Mouse (Mus musculus) heart, embryonic 16.5 days (tissue): ENCODE measurements at regions not wholly inside any gene's neighbourhood (a gene's known extent, or its start where the extent isn't known, plus 50 kb on each side); places are given as distances from the start of the nearest gene placed in this dataset.

Experiments used
- ATAC-seq: fragments of 200-750 bp; cut with Nextera tagmentation; replicated peaks from 2 replicates; pipeline ENCODE4 v1.8.0; 2017; ENCODE audit warnings: moderate number of reproducible peaks; ENCODE audit not compliant: insufficient read depth, low FRiP score; ENCODE audit errors: extremely low read depth
- H3K27ac ChIP-seq: fragments of 300-500 bp; sonication (generic); 2 replicates; pipeline ENCODE4 v1.5.1; 2014; ENCODE audit warnings: mild to moderate bottlenecking, low read length, control low read depth, moderate library complexity
- H3K27me3 ChIP-seq: fragments of 300-500 bp; sonication (generic); 2 replicates; pipeline ENCODE4 v1.6.1; 2014; ENCODE audit warnings: low read length, mixed read lengths; ENCODE audit not compliant: control insufficient read depth, insufficient read depth
- H3K36me3 ChIP-seq: fragments of 300-500 bp; sonication (generic); 2 replicates; pipeline ENCODE4 v1.6.1; 2014; ENCODE audit not compliant: control insufficient read depth, insufficient read depth
- H3K4me1 ChIP-seq: fragments of 300-500 bp; sonication (generic); 2 replicates; pipeline ENCODE4 v1.6.1; 2014; ENCODE audit warnings: low read length, mixed read lengths; ENCODE audit not compliant: control insufficient read depth, insufficient read depth
- H3K4me2 ChIP-seq: fragments of 300-500 bp; sonication (generic); 2 replicates; pipeline ENCODE4 v1.6.1; 2014; ENCODE audit warnings: low read depth, mild to moderate bottlenecking, control low read depth, low read length
- H3K4me3 ChIP-seq: fragments of 300-500 bp; sonication (generic); 2 replicates; pipeline ENCODE4 v1.5.1; 2014; ENCODE audit warnings: mild to moderate bottlenecking, control low read depth, low read length
- H3K9ac ChIP-seq: fragments of 300-500 bp; sonication (generic); 2 replicates; pipeline ENCODE4 v1.6.1; 2014; ENCODE audit warnings: low read length, control low read depth
- H3K9me3 ChIP-seq: fragments of 300-500 bp; sonication (generic); replicated peaks from 2 replicates; pipeline ENCODE4 v1.6.1; 2016; ENCODE audit warnings: low read length; ENCODE audit not compliant: control insufficient read depth
- WGBS: fragments of 180-500 bp; shearing (Covaris S2); extraction: QIAGEN DNeasy Blood & Tissue Kit; methylation state at CpG from one replicate; pipeline ENCODE4 v1.1.7; 2014; 5-methylcytosine and 5-hydroxymethylcytosine counted together

- ATAC-seq: no peak
These were observed 290.2 kb upstream of the C030005K15Rik start for GRCm38 (mm10) chr10:98016596-98017304.

DNA sequence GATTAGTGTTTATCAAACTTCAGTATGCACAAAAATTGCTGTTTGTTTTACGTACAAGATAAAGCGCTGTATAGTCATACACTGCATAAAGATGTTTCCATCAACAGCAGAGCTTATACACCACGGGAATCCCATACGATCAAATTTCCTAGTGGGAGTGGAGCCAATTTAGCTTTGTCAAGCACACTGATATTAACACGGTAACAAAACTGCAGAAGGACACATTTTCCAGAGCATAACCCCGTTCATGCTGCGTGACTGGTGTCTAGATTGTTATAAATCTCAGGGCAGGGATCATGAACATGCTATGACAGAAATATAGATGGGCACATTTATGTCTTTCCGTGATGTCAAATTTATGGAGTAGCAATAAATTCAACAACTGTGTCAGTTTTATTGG is 302.6 kb upstream of the C030005K15Rik start:
- Histone ChIP-seq H3K9ac (no peak overlapping the region), H3K4me2 (no peak overlapping the region), H3K4me3 (no peak overlapping the region), H3K27me3 (no peaks in the 10 kb centered on the region), H3K9me3 (no peaks in the 10 kb centered on the region), H3K27ac (no peak overlapping the region), H3K4me1 (no peaks in the 10 kb centered on the region), H3K36me3 (no peaks in the 10 kb centered on the region)
- ATAC-seq: no peak
- WGBS: 71% methylated on average over 8 of the region's 8 CpGs

More at GRCm38 (mm10) chr10:98016596-98017304, 290.2 kb upstream of the C030005K15Rik start:
- Histone ChIP-seq H3K9me3 (no peaks in the 10 kb centered on the region), H3K36me3 (no peaks in the 10 kb centered on the region), H3K27ac (no peak overlapping the region), H3K4me2 (no peak overlapping the region), H3K4me1 (no peaks in the 10 kb centered on the region), H3K4me3 (no peak overlapping the region), H3K27me3 (no peaks in the 10 kb centered on the region), H3K9ac (no peak overlapping the region)
- WGBS: 71% methylated on average over 2 of the region's 2 CpGs

DNA sequence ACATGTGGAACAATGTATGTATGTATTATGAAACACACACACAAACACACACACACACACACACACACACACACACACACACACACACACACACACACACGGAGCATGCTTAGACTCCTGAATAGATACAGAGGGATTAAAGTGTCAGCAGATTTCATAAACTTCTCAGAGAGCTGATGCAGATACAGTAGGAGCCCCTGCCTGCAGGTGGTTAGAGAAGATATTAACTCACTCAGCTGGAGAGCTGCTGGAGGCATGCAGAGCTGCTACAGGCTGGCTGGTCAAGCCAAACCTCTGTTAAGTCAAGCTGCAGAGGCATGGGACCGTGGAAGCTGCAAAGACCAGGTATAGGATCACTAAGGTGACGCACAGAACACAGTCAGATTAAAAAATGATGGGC is 303.1 kb upstream of the C030005K15Rik start:
- Histone ChIP-seq H3K9ac (no peak overlapping the region), H3K4me1 (no peaks in the 10 kb centered on the region), H3K9me3 (no peaks in the 10 kb centered on the region), H3K27me3 (no peaks in the 10 kb centered on the region), H3K4me2 (no peak overlapping the region), H3K27ac (no peak overlapping the region), H3K4me3 (no peak overlapping the region), H3K36me3 (no peaks in the 10 kb centered on the region)
- no peak for ATAC-seq
- 57% methylated on average over 3 of the region's 3 CpGs for WGBS

DNA sequence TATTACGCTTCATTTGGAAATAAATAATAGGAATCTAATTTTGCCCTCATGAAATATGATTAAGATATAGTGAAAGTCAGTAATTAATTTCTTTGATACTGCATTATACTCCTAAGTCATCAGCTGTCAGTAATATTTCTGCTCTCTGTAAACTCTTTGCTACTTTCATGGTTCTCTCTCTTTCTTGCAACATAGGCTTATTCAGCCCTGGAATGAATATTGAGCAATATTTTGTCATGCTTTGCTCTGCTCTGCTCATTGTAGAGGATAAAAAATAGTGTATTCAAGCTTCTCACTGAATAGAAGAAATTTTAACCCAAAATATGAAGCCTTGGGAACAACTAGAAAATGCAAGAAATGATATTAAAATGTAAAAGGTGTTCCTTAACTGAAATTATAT is 306.1 kb upstream of the C030005K15Rik start:
- no peaks in the 10 kb centered on the region for H3K27me3 ChIP-seq
- 90% methylated on average over 1 of the region's 1 CpGs for WGBS
- no peaks in the 10 kb centered on the region for H3K4me1 ChIP-seq
- no peak overlapping the region for H3K9ac ChIP-seq
- H3K36me3 ChIP-seq: no peaks in the 10 kb centered on the region
- H3K27ac ChIP-seq: no peak overlapping the region
- H3K9me3 ChIP-seq: no peaks in the 10 kb centered on the region
- no peak overlapping the region for H3K4me2 ChIP-seq
- no peak overlapping the region for H3K4me3 ChIP-seq
- ATAC-seq: no peak

DNA sequence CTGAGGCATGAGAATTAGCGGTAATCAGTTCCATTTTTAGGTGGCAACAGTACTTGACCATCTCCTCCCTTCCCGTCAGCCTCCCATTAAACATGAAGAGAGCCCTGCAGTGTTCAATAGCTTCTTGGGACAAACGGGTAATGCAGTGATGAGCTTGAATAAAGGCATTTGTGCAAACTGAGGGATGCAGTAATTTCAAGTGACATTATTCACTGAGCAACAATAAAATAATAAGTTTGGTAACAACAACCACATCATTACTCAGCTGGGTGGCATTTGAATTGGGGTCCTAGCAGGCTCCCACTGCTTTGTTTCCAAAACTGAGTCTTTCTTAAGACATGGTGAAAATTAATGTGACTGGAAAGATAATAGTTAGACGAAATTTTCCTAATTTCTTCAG is 315.2 kb upstream of the C030005K15Rik start:
- WGBS: 74% methylated on average over 4 of the region's 4 CpGs
- Histone ChIP-seq H3K9me3 (no peaks in the 10 kb centered on the region), H3K27me3 (no peaks in the 10 kb centered on the region), H3K4me3 (no peak overlapping the region), H3K27ac (no peak overlapping the region), H3K4me2 (no peak overlapping the region), H3K9ac (no peak overlapping the region), H3K36me3 (no peaks in the 10 kb centered on the region), H3K4me1 (no peaks in the 10 kb centered on the region)
- no peak for ATAC-seq

GRCm38 (mm10) chr10:98043873-98044272 is 317.3 kb upstream of the C030005K15Rik start:
- Histone ChIP-seq H3K27me3 (no peaks in the 10 kb centered on the region), H3K9me3 (no peaks in the 10 kb centered on the region), H3K9ac (no peak overlapping the region), H3K4me1 (no peaks in the 10 kb centered on the region), H3K27ac (no peak overlapping the region), H3K4me2 (no peak overlapping the region), H3K36me3 (no peaks in the 10 kb centered on the region), H3K4me3 (no peak overlapping the region)
- 69% methylated on average over 2 of the region's 2 CpGs for WGBS
- ATAC-seq: no peak

DNA sequence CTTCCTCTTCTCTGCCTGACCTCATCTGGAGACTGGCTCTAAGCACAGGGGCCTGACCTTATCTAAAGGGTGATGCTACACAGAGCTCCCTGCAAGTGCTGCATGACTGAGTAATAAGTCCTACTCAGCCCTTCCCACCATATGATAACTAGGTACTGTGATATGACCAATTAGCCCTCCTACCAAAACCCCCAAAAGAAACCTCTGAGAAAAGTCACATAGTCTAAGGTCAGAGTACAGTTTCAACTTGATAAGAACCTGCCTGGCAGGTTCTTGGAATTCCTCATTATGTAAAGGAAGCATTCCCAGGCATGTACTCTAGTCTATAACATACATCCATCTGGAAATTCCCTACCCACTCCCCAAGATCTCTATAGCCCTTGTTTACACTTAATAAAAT is 318.0 kb upstream of the C030005K15Rik start:
- H3K9me3 ChIP-seq: no peaks in the 10 kb centered on the region
- H3K27me3 ChIP-seq: no peaks in the 10 kb centered on the region
- H3K9ac ChIP-seq: no peak overlapping the region
- no peak overlapping the region for H3K27ac ChIP-seq
- H3K36me3 ChIP-seq: no peaks in the 10 kb centered on the region
- H3K4me1 ChIP-seq: no peaks in the 10 kb centered on the region
- H3K4me3 ChIP-seq: no peak overlapping the region
- no peak overlapping the region for H3K4me2 ChIP-seq
- no peak for ATAC-seq

DNA sequence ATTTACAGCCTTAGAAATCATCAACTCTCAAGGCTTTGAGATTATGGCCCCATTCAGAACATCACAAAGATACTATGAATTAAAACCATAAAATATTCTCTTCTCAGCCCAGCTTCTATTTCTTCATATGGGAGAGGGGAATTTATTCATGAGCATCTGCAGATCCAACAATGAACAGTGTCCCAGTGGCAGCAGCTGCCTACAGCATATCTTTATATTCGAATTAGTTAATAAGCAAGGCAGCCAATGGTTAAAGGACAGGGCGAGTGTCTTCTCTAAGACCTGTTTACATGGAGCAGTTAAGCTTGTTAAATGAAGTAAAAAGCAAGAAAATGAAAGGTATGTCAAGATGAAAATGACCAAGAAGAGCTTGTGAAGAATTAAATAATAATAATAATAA is 346.9 kb upstream of the C030005K15Rik start:
- Histone ChIP-seq H3K4me2 (no peak overlapping the region), H3K27me3 (no peaks in the 10 kb centered on the region), H3K9ac (no peak overlapping the region), H3K4me1 (no peaks in the 10 kb centered on the region), H3K4me3 (no peak overlapping the region), H3K36me3 (no peaks in the 10 kb centered on the region), H3K9me3 (no peaks in the 10 kb centered on the region), H3K27ac (no peak overlapping the region)
- no peak for ATAC-seq
- WGBS: 79% methylated on average over 2 of the region's 2 CpGs

- no peak overlapping the region for H3K27ac ChIP-seq
- no peak overlapping the region for H3K4me3 ChIP-seq
- no peak for ATAC-seq
- no peak overlapping the region for H3K9ac ChIP-seq
- H3K9me3 ChIP-seq: no peaks in the 10 kb centered on the region
- H3K4me1 ChIP-seq: no peaks in the 10 kb centered on the region
- H3K36me3 ChIP-seq: no peaks in the 10 kb centered on the region
- H3K27me3 ChIP-seq: no peaks in the 10 kb centered on the region
- WGBS: 54% methylated on average over 2 of the region's 2 CpGs
- H3K4me2 ChIP-seq: no peak overlapping the region
These were observed 358.3 kb upstream of the C030005K15Rik start for GRCm38 (mm10) chr10:98084881-98085280.
